Mouse (Mus musculus) common myeloid progenitor, adult 5-6 weeks (primary cell): ENCODE data around the gene Opn4. TPM values are rescaled to one million over a fixed set of nuclear protein-coding genes. Genes with fewer than 3 reads are reported as not detected.

Experiments used
- ATAC-seq: replicated peaks from 2 replicates; pipeline ENCODE4 v1.8.0; 2016; ENCODE audit warnings: low read depth, mild to moderate bottlenecking, moderate TSS enrichment, inconsistent platforms; ENCODE audit not compliant: poor library complexity, severe bottlenecking
- total RNA-seq: library from RNA; stranded (forward); fragments of 200-1000, 187-1606 nt; gene quantifications from 2 replicates; pipeline ENCODE4 v1.2.3, GENCODE M21; 2017

The Opn4 gene
- total RNA-seq, 1 experiment from 2014 or later: not detected

GRCm38 (mm10) chr14:34566530-34566929 lies 33.4 kb downstream of the Opn4 start:
- ATAC-seq: no peak

- no peak for ATAC-seq
These were observed 34.2 kb downstream of the Opn4 start for GRCm38 (mm10) chr14:34565711-34566110.

DNA sequence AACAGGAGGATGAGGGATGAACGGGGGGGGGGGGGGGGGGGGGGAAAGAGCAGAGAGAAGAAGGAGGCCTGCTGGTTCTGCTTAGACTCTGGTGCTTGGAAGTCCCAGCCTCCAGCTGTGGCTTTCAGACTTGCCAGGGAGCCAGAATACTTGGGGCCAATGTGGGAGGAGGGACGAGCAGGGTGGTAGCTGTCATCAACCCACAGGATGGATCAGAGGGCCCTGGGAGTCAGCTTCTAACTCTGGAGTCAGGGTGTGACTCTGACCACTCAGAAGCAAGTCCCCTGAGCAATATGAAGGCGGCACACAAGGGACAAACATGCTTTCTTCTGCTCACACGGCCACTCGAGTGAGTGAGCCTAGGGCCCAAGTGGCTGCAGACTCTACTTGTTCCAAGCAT lies 35.3 kb downstream of the Opn4 start:
- ATAC-seq: no peak

- ATAC-seq: no peak
These were observed 37.5 kb downstream of the Opn4 start for GRCm38 (mm10) chr14:34562393-34562792.

DNA sequence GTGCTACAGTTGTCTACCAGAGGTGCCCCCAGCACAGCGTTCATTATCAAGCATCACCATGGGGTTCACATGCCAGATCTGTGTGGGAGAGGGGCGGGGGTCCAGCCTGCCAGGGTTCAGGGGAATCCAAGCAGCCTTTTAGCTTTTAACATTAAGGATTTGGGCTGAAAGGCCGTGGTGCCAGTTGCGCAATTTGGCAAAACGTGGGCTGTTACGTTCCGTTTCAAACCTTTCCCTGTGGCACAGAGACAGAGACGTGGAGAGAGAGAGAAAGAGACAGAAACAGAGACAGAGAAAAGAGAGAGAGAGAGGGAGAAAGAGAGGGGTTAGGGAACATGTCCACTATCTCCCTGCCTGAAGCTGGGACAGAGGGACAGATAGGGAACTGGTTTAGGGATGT lies 38.3 kb downstream of the Opn4 start:
- no peak for ATAC-seq

GRCm38 (mm10) chr14:34558947-34559346 lies 41.0 kb downstream of the Opn4 start:
- ATAC-seq: no peak

DNA sequence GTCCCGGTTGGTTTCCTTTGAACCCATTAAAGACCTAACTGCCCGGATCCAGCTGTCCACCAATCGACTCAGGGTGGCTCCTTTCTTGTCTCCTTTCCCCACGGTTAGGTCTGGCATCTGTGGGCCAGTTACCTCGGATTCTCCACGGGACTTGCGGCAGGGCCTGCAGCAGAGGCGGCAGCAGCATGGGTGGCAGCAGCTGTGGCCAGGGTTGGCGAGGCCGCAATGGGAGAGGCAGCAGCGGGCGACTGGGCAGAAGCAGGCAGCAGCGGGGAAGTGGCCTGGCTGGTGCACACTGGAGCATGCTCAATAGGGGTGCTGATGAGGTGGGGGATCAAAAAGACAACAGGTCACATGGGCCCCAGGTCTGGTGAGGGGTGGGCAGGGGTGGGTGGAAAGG lies 44.7 kb downstream of the Opn4 start:
- ATAC-seq: no peak

DNA sequence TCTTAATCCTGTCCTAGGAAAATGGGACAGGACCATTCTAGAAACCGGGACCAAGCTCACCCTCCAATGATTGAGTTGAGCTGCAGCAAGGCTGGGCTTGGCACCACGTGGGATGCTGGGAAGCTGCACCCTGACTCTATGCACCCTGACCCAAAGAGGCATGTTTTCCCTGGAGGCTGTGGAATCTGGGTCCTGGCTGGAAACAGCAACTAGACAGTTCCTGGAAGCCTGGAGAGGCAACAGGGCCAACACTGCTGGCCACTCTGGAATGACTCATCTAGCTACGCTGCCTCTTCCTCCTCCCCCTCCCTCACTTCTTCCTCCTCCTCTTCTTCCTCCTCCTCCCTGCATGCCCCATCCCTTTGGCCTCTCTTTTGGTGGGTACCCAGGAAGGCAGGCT lies 45.9 kb downstream of the Opn4 start:
- ATAC-seq: no peak

DNA sequence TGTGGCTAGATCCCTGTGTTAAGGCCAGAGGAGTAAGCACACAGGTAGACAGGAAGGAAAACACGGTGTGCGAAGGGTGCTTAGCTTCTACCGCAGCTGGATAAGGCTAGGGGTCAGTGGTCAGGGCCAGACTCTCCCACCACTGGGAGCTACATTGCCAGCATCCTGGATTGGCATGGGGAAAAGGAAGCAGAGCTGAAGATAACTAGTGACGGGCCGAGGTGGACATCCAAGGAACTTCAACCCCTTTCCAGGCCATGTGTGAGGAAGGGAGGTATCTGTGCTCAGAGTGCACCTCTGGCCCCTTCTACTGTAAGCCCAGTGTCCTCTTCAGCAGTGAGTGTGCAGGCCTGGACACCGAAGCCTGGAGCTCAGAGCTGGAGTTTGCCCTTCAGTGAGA lies 46.5 kb downstream of the Opn4 start:
- no peak for ATAC-seq

GRCm38 (mm10) chr14:34552226-34552625 lies 47.7 kb downstream of the Opn4 start:
- no peak for ATAC-seq

DNA sequence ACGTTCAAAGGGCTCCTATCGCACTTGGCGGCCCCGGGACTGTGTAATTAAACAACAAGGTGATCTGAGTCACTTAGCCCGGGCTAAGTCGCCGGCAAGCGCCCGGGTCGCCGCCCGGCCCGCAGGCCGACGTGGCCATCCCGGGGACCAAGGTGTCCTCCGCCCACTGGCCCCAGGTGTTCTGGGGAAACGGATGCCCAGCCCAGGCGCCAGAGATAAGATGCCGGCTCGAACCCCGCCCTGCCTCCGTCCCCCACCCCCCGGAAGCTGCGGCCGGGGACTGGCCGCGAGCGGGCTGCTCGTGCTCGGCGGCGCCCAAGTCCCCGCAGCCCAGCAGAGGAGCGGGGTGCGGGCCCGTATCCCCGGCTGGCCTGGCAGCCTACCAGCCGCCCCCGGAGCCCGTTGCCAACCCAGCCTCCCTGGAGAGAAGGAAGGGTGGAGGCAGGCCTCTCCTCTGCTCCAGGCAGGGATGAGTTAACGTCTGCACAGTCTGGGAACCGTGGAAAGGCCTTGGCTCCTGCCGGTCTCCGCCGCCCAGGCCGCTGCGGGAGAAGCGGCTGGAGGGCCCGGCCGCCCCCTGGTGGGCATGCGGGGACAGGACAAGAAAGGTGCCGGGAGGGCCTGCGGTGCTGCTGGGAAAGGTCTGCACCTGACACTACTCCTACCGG lies 50.8 kb downstream of the Opn4 start:
- ATAC-seq: peak; percentile 83

- peak; percentile 68 for ATAC-seq
These were observed 51.4 kb downstream of the Opn4 start for GRCm38 (mm10) chr14:34548391-34549001.

- ATAC-seq: no peak
These were observed 55.4 kb downstream of the Opn4 start for GRCm38 (mm10) chr14:34544545-34544944.

DNA sequence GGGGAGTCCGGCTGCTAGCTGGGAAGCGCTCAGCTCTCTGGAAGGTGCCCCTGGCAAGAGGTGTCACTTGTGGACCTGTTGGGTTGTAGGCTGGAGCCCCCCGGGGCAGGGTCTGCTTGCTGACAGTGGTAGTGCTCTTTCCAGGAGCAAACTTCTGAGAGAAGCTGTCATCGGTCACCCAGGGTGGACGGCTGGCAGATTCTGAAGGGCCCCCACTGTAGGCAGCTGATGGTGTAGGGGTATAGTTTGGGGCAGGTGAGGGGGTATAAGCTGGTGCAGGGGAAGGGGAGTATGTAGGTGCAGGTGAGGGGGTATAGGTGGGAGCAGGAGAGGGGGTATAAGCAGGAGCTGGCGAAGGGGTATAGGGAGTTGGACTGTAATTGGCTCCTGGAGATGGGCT lies 55.9 kb downstream of the Opn4 start:
- no peak for ATAC-seq

DNA sequence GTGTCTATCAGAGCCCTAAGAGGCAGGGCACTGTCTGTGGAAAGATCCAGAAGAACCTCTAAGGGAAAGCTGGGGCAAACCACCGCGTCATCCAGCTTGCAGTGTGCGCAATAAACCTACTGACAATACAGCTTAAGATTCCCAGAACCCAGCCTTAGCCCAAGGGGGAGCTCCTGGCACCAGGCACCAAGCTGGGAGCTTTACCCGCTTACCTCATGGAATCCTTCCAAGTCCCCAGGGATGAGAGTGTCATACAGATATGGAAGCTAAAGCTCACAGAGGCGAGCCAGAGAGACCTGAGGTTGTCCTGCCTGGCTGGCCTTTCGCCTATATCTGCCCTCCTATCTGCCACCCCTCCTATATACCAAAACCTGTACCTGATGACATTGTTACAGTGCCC lies 56.3 kb downstream of the Opn4 start:
- ATAC-seq: no peak

- no peak for ATAC-seq
These were observed 58.0 kb downstream of the Opn4 start for GRCm38 (mm10) chr14:34541896-34542295.

GRCm38 (mm10) chr14:34540685-34541162 lies 59.2 kb downstream of the Opn4 start:
- ATAC-seq: peak; percentile 87

Other genes with a start within 250 kb of the Opn4 start
- not detected in 2 replicates for gene Fam25c, start 244.7 kb downstream of the Opn4 start, total RNA-seq
- gene Sncg, start 225.4 kb downstream of the Opn4 start, total RNA-seq: not detected in 2 replicates
- not detected in 2 replicates for gene Mmrn2, start 224.7 kb downstream of the Opn4 start, total RNA-seq
- gene Bmpr1a, start 96.8 kb downstream of the Opn4 start, total RNA-seq: 0.32 and 0.34 TPM in 2 replicates
- not detected in 2 replicates for gene 9230112D13Rik, start 77.3 kb downstream of the Opn4 start, total RNA-seq
- not detected in 2 replicates for gene Ldb3, start 11.5 kb downstream of the Opn4 start, total RNA-seq
- gene Wapl, start 73.8 kb upstream of the Opn4 start, total RNA-seq: 138 and 179 TPM in 2 replicates
- gene Grid1, start 220.0 kb upstream of the Opn4 start, total RNA-seq: not detected in 2 replicates